Mouse (Mus musculus) bone marrow, adult 2 months (tissue): ENCODE measurements around the gene Cep95. TPM values are rescaled to one million over a fixed set of nuclear protein-coding genes. Genes with fewer than 3 reads are reported as not detected.

Source experiments
- H3K27ac ChIP-seq: fragments of 200-500 bp; 2 replicates; pipeline ENCODE4 v1.5.1; 2012; ENCODE audit warnings: low read depth, mild to moderate bottlenecking, control low read depth, inconsistent platforms, low read length; ENCODE audit not compliant: control insufficient read depth, poor library complexity, insufficient read depth
- H3K4me1 ChIP-seq: fragments of 200-500 bp; 2 replicates; pipeline ENCODE4 v1.6.1; 2011; ENCODE audit warnings: low read length; ENCODE audit not compliant: control insufficient read depth, insufficient read depth
- H3K4me3 ChIP-seq: fragments of 200-500 bp; replicated peaks from 2 replicates; pipeline ENCODE3; 2011; ENCODE audit warnings: mild to moderate bottlenecking, low read depth, low read length, control low read depth; ENCODE audit not compliant: control insufficient read depth
- CTCF ChIP-seq: fragments of 200-500 bp; IDR thresholded peaks from 2 replicates; pipeline ENCODE4 v1.5.1; 2011; ENCODE audit warnings: low read length, control low read depth; ENCODE audit not compliant: control insufficient read depth, insufficient read depth
- POLR2A ChIP-seq: fragments of 200-500 bp; IDR thresholded peaks from 2 replicates; pipeline ENCODE4 v1.6.1; 2011; ENCODE audit warnings: low read depth, mild to moderate bottlenecking, control low read depth, low read length, borderline replicate concordance; ENCODE audit not compliant: control insufficient read depth
- WGBS: fragments of 180-500 bp; shearing (Covaris S2); methylation state at CpG from one replicate; pipeline ENCODE4 v1.1.7; 2018; 5-methylcytosine and 5-hydroxymethylcytosine counted together
- polyA plus RNA-seq: library from polyadenylated mRNA; stranded (reverse); fragments of >200 nt; gene quantifications from 2 replicates; pipeline ENCODE4 v1.2.4, GENCODE M21; 2011; ENCODE audit warnings: low replicate concordance; ENCODE audit not compliant: missing spikeins, insufficient read depth, insufficient read length

The Cep95 gene
- polyA plus RNA-seq, 1 experiment: 53.9 TPM

DNA sequence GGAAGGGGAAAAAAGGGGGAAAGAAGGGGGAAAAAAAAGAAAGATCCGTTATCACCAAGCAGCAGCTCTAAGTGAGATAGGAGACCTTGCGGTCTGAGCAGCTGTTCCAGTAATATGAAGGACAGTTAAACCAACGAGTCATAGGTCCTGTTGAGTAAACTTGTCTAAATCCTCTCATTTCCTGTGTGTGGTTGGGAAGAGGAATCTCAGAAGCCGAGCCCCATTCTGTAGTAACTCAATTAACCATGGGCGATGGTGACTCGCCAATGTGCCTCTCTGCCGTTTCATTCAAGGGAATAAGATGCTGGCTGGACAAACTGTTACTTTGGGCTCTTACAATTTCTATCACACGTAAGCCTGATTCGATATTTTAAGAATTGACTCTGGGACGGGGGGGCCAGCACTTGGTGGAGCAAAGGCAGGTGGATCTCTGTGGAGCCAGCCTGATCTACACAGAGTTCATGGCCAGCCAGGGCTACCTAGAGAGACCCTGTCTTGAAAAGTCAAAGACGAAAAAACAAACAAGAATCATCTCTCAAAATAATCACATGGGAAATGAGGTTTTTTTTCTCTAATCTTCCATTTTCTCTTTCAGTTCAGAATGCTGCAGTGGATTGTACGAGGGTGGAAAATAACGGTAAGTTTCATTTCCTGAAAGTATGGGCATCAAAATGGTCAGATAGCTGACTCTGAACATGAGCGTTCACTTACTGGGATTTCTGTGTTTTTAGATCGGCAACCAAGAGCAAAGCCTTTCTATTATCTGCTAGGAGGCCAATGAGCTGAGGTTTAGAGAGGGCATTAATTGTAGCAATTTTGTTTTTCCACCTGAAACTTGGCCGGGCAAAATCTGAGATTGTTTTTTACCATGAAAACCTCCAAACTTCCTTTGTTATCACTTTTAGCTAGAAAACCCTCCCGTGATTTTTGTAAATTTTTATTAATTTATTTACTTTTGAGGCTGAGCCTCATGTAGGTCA, 37.7 kb upstream of the Cep95 start, which contains the start of gene Milr1:
TSS of gene Milr1 (plus strand) at position 188 of the 980 bp plus-strand sequence.
- Histone ChIP-seq H3K4me3 (peak within 1 kb of the TSS; percentile 89), H3K27ac (peak within 1 kb of the TSS; percentile 93), H3K4me1 (peaks cover 6% of the 10 kb centered on the region; the same call in 1 of the 2 replicates)
- no peak for TF ChIP-seq POLR2A
- WGBS: 2% methylated on average over 17 of the region's 17 CpGs

DNA sequence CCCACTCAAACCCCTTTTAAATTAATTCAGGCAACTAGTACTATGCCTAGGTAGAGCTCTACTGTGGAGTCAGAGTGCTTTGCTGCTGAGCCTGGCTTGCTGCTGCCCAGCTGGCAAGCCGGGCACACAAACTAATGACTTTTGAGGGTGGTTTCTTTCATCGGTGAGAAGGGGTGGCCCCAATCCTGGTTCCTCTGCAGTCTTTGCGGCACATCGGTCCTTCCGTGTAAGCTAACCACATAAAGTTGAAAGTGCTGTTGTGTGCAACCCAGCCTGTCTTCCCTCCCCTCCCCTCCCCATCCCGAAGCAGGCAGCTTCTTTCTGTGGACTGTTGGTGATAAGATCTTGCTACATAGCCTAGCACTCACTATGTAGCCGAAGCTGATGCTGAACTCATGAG, 36.9 kb upstream of the Cep95 start:
- Histone ChIP-seq H3K4me3 (peak overlapping the region; percentile 56), H3K27ac (peak overlapping the region; percentile 88), H3K4me1 (peaks cover 6% of the 10 kb centered on the region; the same call in 1 of the 2 replicates)
- WGBS: 6% methylated on average over 7 of the region's 7 CpGs
- TF ChIP-seq POLR2A: peak; percentile 87
- TF ChIP-seq CTCF: no peak

DNA sequence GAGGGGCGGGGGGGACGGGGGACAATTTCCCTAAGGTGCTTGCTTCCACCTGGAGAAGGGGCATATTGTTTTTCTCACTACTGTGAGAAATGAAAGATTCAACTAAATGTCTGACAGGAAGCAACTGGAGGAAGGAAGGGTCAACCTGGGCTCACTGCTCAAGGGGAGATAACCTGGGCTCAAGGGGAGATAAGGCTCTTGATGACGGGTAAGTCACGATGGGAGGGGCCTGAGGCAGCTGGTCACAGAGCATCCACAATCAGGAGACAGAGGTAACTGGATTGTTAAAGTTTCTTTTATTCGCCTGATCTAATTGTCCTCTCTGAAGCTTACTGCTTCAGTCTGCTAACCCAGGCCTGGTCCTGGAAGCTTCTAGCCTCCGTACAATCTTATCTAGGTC, 35.7 kb upstream of the Cep95 start:
- Histone ChIP-seq H3K4me3 (no peak overlapping the region), H3K4me1 (peaks cover 6% of the 10 kb centered on the region), H3K27ac (no peak overlapping the region)
- TF ChIP-seq CTCF (no peak), POLR2A (no peak)
- 76% methylated on average over 6 of the region's 6 CpGs for WGBS

DNA sequence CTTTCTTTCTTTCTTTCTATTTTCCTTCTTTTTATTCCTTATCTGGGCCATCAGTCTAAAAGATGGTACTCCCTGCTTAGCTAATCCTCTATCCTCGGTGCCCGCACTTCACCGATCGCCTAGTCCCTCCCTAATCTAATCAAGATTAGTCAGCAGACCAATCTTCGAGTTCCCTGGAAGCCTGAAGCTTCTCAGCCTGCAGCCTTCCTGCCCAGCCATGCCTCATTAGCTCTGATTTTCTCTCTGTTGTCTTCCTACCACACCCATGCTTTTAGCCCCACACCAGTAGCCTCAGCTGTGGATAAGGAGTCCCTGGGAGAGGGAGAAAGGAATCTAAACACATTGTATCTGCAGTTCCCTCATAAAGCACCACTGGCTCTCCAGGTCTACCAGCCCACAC, 33.5 kb upstream of the Cep95 start:
- whole genome bisulfite sequencing: 87% methylated on average over 5 of the region's 5 CpGs

DNA sequence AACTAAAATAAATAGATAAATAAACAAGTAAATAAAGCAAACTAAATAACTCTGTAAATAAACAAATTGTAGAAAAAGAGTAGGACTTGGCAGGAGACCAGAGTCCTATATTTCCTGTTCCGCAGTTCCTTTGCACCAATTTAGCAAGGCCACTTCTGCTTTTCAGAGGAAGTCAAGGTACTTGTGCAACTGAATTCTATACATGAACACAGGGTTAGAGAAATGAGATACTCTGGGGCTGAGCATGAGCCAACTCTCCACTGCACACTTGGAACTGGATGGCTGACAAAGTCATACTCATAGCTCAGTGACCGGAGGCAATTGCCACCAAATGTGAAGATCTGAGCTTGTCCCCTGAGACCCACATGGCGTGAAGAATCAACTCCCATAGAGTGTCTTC, 30.0 kb upstream of the Cep95 start:
- peak overlapping the region; percentile 81; the same call in 1 of the 2 replicates for H3K27ac ChIP-seq
- H3K4me1 ChIP-seq: peaks cover 25% of the 10 kb centered on the region
- no peak overlapping the region for H3K4me3 ChIP-seq
- WGBS: 15% methylated on average over 3 of the region's 3 CpGs
- TF ChIP-seq POLR2A: no peak
- TF ChIP-seq CTCF: no peak

More for the DNA sequence above, 33.5 kb upstream of the Cep95 start:
- TF ChIP-seq CTCF: no peak
- TF ChIP-seq POLR2A: no peak
- H3K4me3 ChIP-seq: no peak overlapping the region
- peaks cover 13% of the 10 kb centered on the region for H3K4me1 ChIP-seq
- no peak overlapping the region for H3K27ac ChIP-seq

GRCm38 (mm10) chr11:106760511-106760910, 28.5 kb upstream of the Cep95 start:
- H3K27ac ChIP-seq: peak overlapping the region; percentile 92
- H3K4me1 ChIP-seq: peaks cover 24% of the 10 kb centered on the region
- TF ChIP-seq CTCF (no peak), POLR2A (no peak)
- no peak overlapping the region for H3K4me3 ChIP-seq
- whole genome bisulfite sequencing: 66% methylated on average over 5 of the region's 5 CpGs

DNA sequence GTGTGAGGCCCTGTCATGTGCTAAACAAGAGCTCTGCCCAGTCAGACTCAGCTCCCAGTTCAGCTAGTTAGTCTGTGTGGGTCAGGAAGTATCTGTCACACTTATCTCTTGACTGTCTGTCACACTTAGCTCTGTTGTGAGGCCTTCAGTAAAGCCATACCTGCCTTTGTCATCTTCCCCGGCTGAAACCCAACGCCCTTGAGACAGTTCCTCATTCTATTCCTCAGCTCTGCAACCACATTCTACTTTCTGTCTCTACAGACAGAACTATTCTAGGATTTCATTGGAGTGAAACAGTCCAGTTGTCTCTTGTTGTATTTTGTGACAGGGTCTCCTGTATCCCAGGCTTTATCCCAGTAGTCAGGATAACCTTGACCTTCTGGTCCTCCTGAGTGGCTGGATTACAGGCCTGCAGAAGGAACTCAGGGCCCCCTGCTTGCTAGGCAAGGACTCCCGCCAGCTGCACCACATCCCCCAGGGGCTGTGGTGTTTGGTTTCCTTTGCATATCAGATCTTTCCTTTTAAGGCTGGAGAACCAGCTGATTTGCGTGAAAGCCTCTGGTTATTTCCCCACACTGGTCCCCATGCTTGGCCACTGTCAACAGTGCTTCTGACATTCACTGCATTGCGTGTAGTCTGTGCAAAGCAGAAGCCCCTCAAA, 26.8 kb upstream of the Cep95 start:
- peaks cover 24% of the 10 kb centered on the region for H3K4me1 ChIP-seq
- WGBS: under 1% methylated on average over 5 of the region's 5 CpGs

GRCm38 (mm10) chr11:106762800-106763185, 26.3 kb upstream of the Cep95 start:
- peak overlapping the region; percentile 92 for H3K27ac ChIP-seq
- TF ChIP-seq POLR2A: no peak; the same call in 1 of the 2 replicates
- no peak for TF ChIP-seq CTCF
- H3K4me1 ChIP-seq: peaks cover 24% of the 10 kb centered on the region
- 30% methylated on average over 9 of the region's 9 CpGs for WGBS
- H3K4me3 ChIP-seq: no peak overlapping the region

More for the DNA sequence above, 26.8 kb upstream of the Cep95 start:
- Histone ChIP-seq H3K4me3 (no peak overlapping the region), H3K27ac (peak overlapping the region; percentile 92)
- TF ChIP-seq CTCF: no peak
- TF ChIP-seq POLR2A: peak; percentile 16; the same call in 1 of the 2 replicates
